Comparison of ENCODE assay signal across 23 mouse cellular contexts in the genomic region with DNA sequence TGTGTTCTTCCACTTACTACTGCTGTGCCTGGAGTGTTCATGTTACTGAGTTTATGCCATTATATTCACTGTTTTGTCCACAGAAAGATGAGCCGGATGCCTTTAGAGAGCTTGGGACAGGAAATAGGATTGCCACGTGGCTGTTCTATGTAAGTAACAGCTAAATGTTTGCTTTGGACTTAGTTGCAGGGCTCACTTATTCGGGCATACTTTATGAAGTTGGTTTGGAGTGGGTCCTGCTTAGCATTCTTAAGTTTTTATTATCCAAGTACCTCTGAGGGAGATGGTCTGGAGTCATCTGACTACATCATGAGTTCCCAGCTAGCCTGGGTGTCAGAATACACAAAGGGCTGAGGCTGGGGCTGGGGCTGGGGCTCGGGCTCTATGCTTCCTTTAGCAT. TPM values are rescaled to one million over a fixed set of nuclear protein-coding genes. Genes with fewer than 3 reads are reported as not detected.
DNase-seq lines count a peak whose midpoint lies in the region; ATAC-seq lines count a peak whose summit lies in the region.
"Had no signal": no experiment of that assay in that cellular context is flagged by ENCODE, and none has a peak within 500 bp of the region (broad histone marks: within the 10 kb centered on the region; RNA-seq: fewer than 3 reads in every experiment).

No protein-coding gene starts in this region.

- H3K9me3 ChIP-seq in heart, embryonic 11.5 days (replicated peaks; ENCODE audit: control insufficient read depth, low read length) = no peaks in the 10 kb centered on the region
- H3K9me3 ChIP-seq: embryonic facial prominence, embryonic 12.5 days; forebrain, embryonic 10.5 days; forebrain, embryonic 12.5 days had no signal

- no peak overlapping the region for H3K4me3 ChIP-seq in heart, embryonic 11.5 days (ENCODE audit: low read depth, low read length)
- H3K4me3 ChIP-seq: embryonic facial prominence, embryonic 12.5 days; erythroblast, embryonic 14.5 days; forebrain, embryonic 10.5 days; forebrain, embryonic 12.5 days had no signal

- H3K4me1 ChIP-seq in heart, embryonic 11.5 days (ENCODE audit: control insufficient read depth, insufficient read depth, low read length) = no peaks in the 10 kb centered on the region
- H3K4me1 ChIP-seq: embryonic facial prominence, embryonic 12.5 days; forebrain, embryonic 10.5 days; forebrain, embryonic 12.5 days had no signal

- H3K27ac ChIP-seq in heart, embryonic 11.5 days (ENCODE audit: low read depth, low read length) = no peak overlapping the region
- H3K27ac ChIP-seq: embryonic facial prominence, embryonic 12.5 days; forebrain, embryonic 10.5 days; forebrain, embryonic 12.5 days had no signal

- 73% methylated on average over 4 of the region's 4 CpGs for WGBS in heart, embryonic 11.5 days (ENCODE audit: insufficient replicate concordance)

- peak; percentile 28 for DNase-seq in heart, adult 11 months
- peak; percentile 56 for DNase-seq in lung, postnatal 25 days (ENCODE audit: low spot score)
- no peak for DNase-seq in lung, postnatal 14 days
- DNase-seq: adrenal gland, adult 2 months; adrenal gland, postnatal 10 days; adrenal gland, postnatal 25 days; cerebellum, adult 11 months; cerebellum, adult 18-20 months; cerebellum, adult 8-10 months; cerebellum, adult 9-11 months; cerebellum, postnatal 14 days; cerebellum, postnatal 36 days; embryo, embryonic 11 days had no signal

- H3K9ac ChIP-seq in heart, embryonic 11.5 days (ENCODE audit: low read depth, low read length) = no peak overlapping the region
- H3K9ac ChIP-seq: embryonic facial prominence, embryonic 12.5 days; forebrain, embryonic 12.5 days had no signal

- no peak overlapping the region for H3K4me2 ChIP-seq in heart, embryonic 11.5 days
- H3K4me2 ChIP-seq: embryonic facial prominence, embryonic 12.5 days; forebrain, embryonic 12.5 days had no signal

- no peaks in the 10 kb centered on the region for H3K27me3 ChIP-seq in heart, embryonic 11.5 days (ENCODE audit: control insufficient read depth, insufficient read depth, low read length)
- H3K27me3 ChIP-seq: embryonic facial prominence, embryonic 12.5 days; forebrain, embryonic 12.5 days had no signal

- no peak for ATAC-seq in heart, embryonic 11.5 days (replicated peaks; ENCODE audit: insufficient number of reproducible peaks, low FRiP score, low TSS enrichment)
- ATAC-seq: forebrain, embryonic 14.5 days; forebrain, embryonic 16.5 days had no signal

- peaks cover 30% of the 10 kb centered on the region for H3K36me3 ChIP-seq in heart, embryonic 11.5 days (ENCODE audit: control insufficient read depth, insufficient read depth, low read length)

RNA-seq across cellular contexts. Expression of gene Gm10273, which starts 28.2 kb away (rescaled TPM):
- 11.3 and 12.2 TPM in 2 replicates for polyA plus RNA-seq in heart, embryonic 11.5 days (2014; fragmentation: Nextera tagmentation; extraction: Ambion mirVana)
- polyA plus RNA-seq: embryonic facial prominence, embryonic 14.5 days; forebrain, embryonic 14.5 days had no signal

RNA-seq across cellular contexts. Expression of gene Pla2g12b, which starts 36.3 kb away (rescaled TPM):
- 1.5 and 1.8 TPM in 2 replicates for polyA plus RNA-seq in heart, embryonic 11.5 days (2014; fragmentation: Nextera tagmentation; extraction: Ambion mirVana)
- polyA plus RNA-seq: adrenal gland, adult 2 months; brain, embryonic 14.5 days; C2C12; embryonic facial prominence, embryonic 12.5 days; embryonic facial prominence, embryonic 14.5 days; erythroblast, embryonic 14.5 days; forebrain, embryonic 10.5 days; forebrain, embryonic 12.5 days; forebrain, embryonic 14.5 days; forebrain, embryonic 16.5 days had no signal

RNA-seq across cellular contexts. Expression of gene P4ha1, which starts 44.1 kb away (rescaled TPM):
- 54.8 and 66.1 TPM in 2 replicates for polyA plus RNA-seq in heart, embryonic 11.5 days (2014; fragmentation: Nextera tagmentation; extraction: Ambion mirVana)
